In the genomic region with DNA sequence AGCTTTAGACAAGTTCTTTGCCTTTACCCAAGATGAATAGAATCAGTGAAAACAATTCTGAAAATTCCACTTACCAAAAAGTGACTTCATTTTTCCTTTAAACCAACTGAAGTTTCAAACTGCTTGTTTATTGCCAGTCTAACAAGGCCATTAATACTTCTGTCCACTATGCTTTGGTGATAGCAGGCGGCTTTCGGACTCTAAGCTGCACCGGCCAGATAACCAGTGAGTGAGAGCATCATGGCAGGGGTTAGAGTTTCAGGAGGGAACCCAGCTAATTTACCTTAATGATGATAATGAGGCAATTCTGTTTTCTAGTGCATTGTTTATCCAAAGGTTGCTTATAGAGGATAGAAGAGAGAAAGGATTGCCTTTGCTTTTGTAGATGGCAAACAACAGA, we compare ENCODE assay signal across 34 mouse cellular contexts. TPM values are rescaled to one million over a fixed set of nuclear protein-coding genes. Genes with fewer than 3 reads are reported as not detected.
DNase-seq lines count a peak whose midpoint lies in the region; ATAC-seq lines count a peak whose summit lies in the region.
"Had no signal": no experiment of that assay in that cellular context is flagged by ENCODE, and none has a peak within 500 bp of the region (broad histone marks: within the 10 kb centered on the region; RNA-seq: fewer than 3 reads in every experiment).

No protein-coding gene starts in this region.

- H3K4me3 ChIP-seq in heart, embryonic 10.5 days: no peak overlapping the region
- H3K4me3 ChIP-seq in liver, embryonic 11.5 days (ENCODE audit: low read depth, low read length): no peak overlapping the region
- 0 out of 2 replicates have a peak overlapping the region, but pooled peaks have one; percentile 1 for H3K4me3 ChIP-seq in liver, embryonic 16.5 days (ENCODE audit: low read depth, low read length)
- H3K4me3 ChIP-seq: embryonic facial prominence, embryonic 12.5 days; gastrocnemius, adult 2 months; heart, adult 2 months; heart, embryonic 15.5 days; hindbrain, embryonic 13.5 days; limb, embryonic 12.5 days; midbrain, embryonic 12.5 days; neural tube, embryonic 13.5 days; stomach, embryonic 15.5 days had no signal

- WGBS in heart, embryonic 10.5 days: 71% methylated on average over 3 of the region's 3 CpGs
- WGBS in liver, embryonic 11.5 days: 67% methylated on average over 3 of the region's 3 CpGs
- 57% methylated on average over 3 of the region's 3 CpGs for WGBS in liver, embryonic 16.5 days (ENCODE audit: insufficient replicate concordance)

- 0 out of 2 replicates have a peak overlapping the region, but pooled peaks have one; percentile 4 for H3K4me2 ChIP-seq in liver, embryonic 11.5 days
- H3K4me2 ChIP-seq in liver, embryonic 16.5 days (ENCODE audit: low read depth, low read length): no peak overlapping the region
- H3K4me2 ChIP-seq: embryonic facial prominence, embryonic 12.5 days; heart, embryonic 15.5 days; hindbrain, embryonic 13.5 days; limb, embryonic 12.5 days; midbrain, embryonic 12.5 days; neural tube, embryonic 13.5 days; stomach, embryonic 15.5 days had no signal

- no peaks in the 10 kb centered on the region for H3K9me3 ChIP-seq in heart, embryonic 10.5 days
- no peaks in the 10 kb centered on the region for H3K9me3 ChIP-seq in liver, embryonic 11.5 days (ENCODE audit: control insufficient read depth, low read length)
- no peaks in the 10 kb centered on the region for H3K9me3 ChIP-seq in liver, embryonic 16.5 days (replicated peaks; ENCODE audit: control insufficient read depth, low read length)
- H3K9me3 ChIP-seq: embryonic facial prominence, embryonic 12.5 days; heart, embryonic 15.5 days; hindbrain, embryonic 13.5 days; limb, embryonic 12.5 days; midbrain, embryonic 12.5 days; neural tube, embryonic 13.5 days; stomach, embryonic 15.5 days had no signal

- H3K27me3 ChIP-seq in heart, embryonic 10.5 days (ENCODE audit: insufficient read depth, poor library complexity, severe bottlenecking): no peaks in the 10 kb centered on the region
- H3K27me3 ChIP-seq in liver, embryonic 11.5 days (replicated peaks; ENCODE audit: control insufficient read depth, insufficient read depth, low read length): no peaks in the 10 kb centered on the region
- H3K27me3 ChIP-seq in liver, embryonic 16.5 days (ENCODE audit: control insufficient read depth, insufficient read depth, low read depth, low read length): no peaks in the 10 kb centered on the region
- H3K27me3 ChIP-seq: CH12.LX; embryonic facial prominence, embryonic 12.5 days; heart, embryonic 15.5 days; hindbrain, embryonic 13.5 days; limb, embryonic 12.5 days; midbrain, embryonic 12.5 days; neural tube, embryonic 13.5 days; stomach, embryonic 15.5 days had no signal

- peaks cover 20% of the 10 kb centered on the region for H3K4me1 ChIP-seq in heart, embryonic 10.5 days
- H3K4me1 ChIP-seq in liver, embryonic 11.5 days (replicated peaks; ENCODE audit: control insufficient read depth, insufficient read depth, low read length): peaks cover 17% of the 10 kb centered on the region
- H3K4me1 ChIP-seq in liver, embryonic 16.5 days (ENCODE audit: control insufficient read depth, low read depth, low read length): peaks cover 19% of the 10 kb centered on the region
- H3K4me1 ChIP-seq: embryonic facial prominence, embryonic 12.5 days; hindbrain, embryonic 13.5 days; limb, embryonic 12.5 days; neural tube, embryonic 13.5 days had no signal

- H3K9ac ChIP-seq in liver, embryonic 11.5 days (ENCODE audit: low read depth, low read length): no peak overlapping the region
- no peak overlapping the region; the same call in 1 of the 2 replicates for H3K9ac ChIP-seq in liver, embryonic 16.5 days (ENCODE audit: low read depth, low read length)
- H3K9ac ChIP-seq: embryonic facial prominence, embryonic 12.5 days; heart, embryonic 15.5 days; hindbrain, embryonic 13.5 days; limb, embryonic 12.5 days; midbrain, embryonic 12.5 days; neural tube, embryonic 13.5 days; stomach, embryonic 15.5 days had no signal

- peak; percentile 77 for DNase-seq in heart, embryonic 10.5 days (ENCODE audit: low spot score)
- DNase-seq in heart, adult 11 months: no peak
- peak; percentile 12 for DNase-seq in c-Kit-negative CD71-positive TER-119-positive erythroid progenitor cells, embryonic 14.5 days (ENCODE audit: low read depth, low spot score)
- no peak for DNase-seq in liver, embryonic 11.5 days (ENCODE audit: low spot score)
- no peak for DNase-seq in lung, postnatal 25 days (ENCODE audit: low spot score)
- DNase-seq: adrenal gland, adult 2 months; adrenal gland, postnatal 36 days; cerebellum, adult 11 months; cerebellum, adult 9-10 months; embryo, embryonic 11 days; gastrocnemius, adult 2 months; gastrocnemius, postnatal 36 days; heart, adult 2 months; heart, postnatal 4 days; kidney, adult 8-10 months; kidney, postnatal 10 days; layer of hippocampus, adult 9-11 months; lung, adult 2 months; lung, postnatal 10 days; right cerebral cortex, postnatal 14 days; thymus, postnatal 14 days had no signal

- no peak overlapping the region for H3K27ac ChIP-seq in heart, embryonic 10.5 days
- H3K27ac ChIP-seq in liver, embryonic 11.5 days (ENCODE audit: low read depth, low read length): peak overlapping the region; percentile 65
- H3K27ac ChIP-seq in liver, embryonic 16.5 days (ENCODE audit: low read length): peak overlapping the region; percentile 34
- H3K27ac ChIP-seq: embryonic facial prominence, embryonic 12.5 days; gastrocnemius, adult 2 months; heart, adult 2 months; heart, embryonic 15.5 days; hindbrain, embryonic 13.5 days; limb, embryonic 12.5 days; midbrain, embryonic 12.5 days; neural tube, embryonic 13.5 days; stomach, embryonic 15.5 days had no signal

- peak; percentile 72 for ATAC-seq in liver, embryonic 11.5 days (replicated peaks; ENCODE audit: low FRiP score)
- ATAC-seq in liver, embryonic 16.5 days (ENCODE audit: low read depth): peak; percentile 73
- no peak for ATAC-seq in megakaryocyte, adult 5-6 weeks (ENCODE audit: poor library complexity, severe bottlenecking)
- ATAC-seq: activated CD4-positive, CD25-positive, alpha-beta regulatory T cell, adult 4 months; forebrain, embryonic 16.5 days; intestine, embryonic 16.5 days had no signal

- peaks cover 12% of the 10 kb centered on the region for H3K36me3 ChIP-seq in heart, embryonic 10.5 days
- peaks cover 5% of the 10 kb centered on the region; the same call in 1 of the 2 replicates for H3K36me3 ChIP-seq in liver, embryonic 11.5 days (ENCODE audit: control insufficient read depth, insufficient read depth, low read length)
- H3K36me3 ChIP-seq in liver, embryonic 16.5 days (ENCODE audit: control insufficient read depth, insufficient read depth): peaks cover 5% of the 10 kb centered on the region

RNA-seq across cellular contexts. Expression of a gene that starts 28.4 kb away (rescaled TPM):
- polyA plus RNA-seq in heart, embryonic 10.5 days (2016; fragmentation: Nextera tagmentation; extraction: Ambion mirVana): 0.04 and 0.10 TPM in 2 replicates
- polyA plus RNA-seq in liver, embryonic 11.5 days (2014; fragmentation: Nextera tagmentation; extraction: Ambion mirVana): 0.16 and 0.18 TPM in 2 replicates
- polyA plus RNA-seq in liver, embryonic 16.5 days (2015; fragmentation: Nextera tagmentation; extraction: Ambion mirVana): 0.07 and 0.09 TPM in 2 replicates
- not detected in 2 replicates for total RNA-seq in megakaryocyte, adult 5-6 weeks (2015)
- total RNA-seq in megakaryocyte, adult 5-6 weeks (2017): not detected in 2 replicates
- total RNA-seq: CH12.LX had no signal

Comparison
In these comparisons a context has a peak if more than half of its experiments do, and no peak if none do; other contexts are left out.
1. DNase-seq: peak in heart, embryonic 10.5 days (single experiment) and c-Kit-negative CD71-positive TER-119-positive erythroid progenitor cells, embryonic 14.5 days (single experiment); none in heart, adult 11 months (single experiment), liver, embryonic 11.5 days (single experiment) and lung, postnatal 25 days (single experiment).